Mouse (Mus musculus) CD4-positive helper T cell, adult 2 months (primary cell): ENCODE data around the gene Gm49361.
"Not testable (repeated sequence)": the region's sequence is repeated elsewhere in the genome, so short reads cannot be mapped to it uniquely, and the experiment has no call there.

ENCODE experiments used
- DNase-seq: peaks from one replicate; pipeline ENCODE4 v3.0.0-alpha.2; 2012; ENCODE audit warnings: low read depth, missing footprints, low spot score

Gm49361 gene

DNA sequence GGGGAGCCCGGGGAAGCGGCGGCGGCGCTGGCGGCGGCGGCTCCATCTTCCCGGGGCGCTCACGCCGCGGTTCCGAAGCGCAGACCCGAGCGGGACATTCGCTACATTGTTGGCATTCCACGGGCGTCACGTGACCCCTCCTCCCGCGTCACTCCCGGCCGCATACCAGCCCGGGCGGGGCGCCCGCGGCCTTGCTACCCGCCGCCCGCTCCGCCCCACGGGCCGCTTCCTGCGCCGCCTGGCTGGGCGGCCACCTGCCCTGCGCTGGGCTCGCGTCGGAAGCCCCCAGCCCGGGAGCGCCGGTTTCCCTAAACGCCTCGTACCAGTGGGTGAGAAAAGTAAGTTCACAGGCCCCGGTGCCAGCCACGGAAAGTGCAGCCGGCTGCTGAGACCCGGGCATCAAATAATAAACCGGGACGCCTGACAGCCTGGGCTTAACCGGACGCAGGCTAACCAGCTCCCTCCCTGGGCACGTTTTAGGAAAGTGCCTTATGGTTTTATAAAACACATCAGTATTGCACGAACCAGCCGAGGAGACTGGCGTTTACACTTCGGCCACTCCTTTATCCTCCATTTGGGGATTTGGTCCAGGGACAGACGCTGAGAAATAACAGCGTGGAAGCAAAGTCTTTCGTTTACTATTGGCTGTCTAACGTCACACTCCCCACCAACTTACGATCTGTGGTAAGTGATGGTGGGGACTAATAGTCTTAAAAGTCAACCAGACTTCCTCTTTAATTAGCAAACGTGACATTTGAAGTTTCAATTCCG, at the start of gene Gm49361:
Gene Gm49361, minus strand, starts transcription at position 103 of the 771 bp plus-strand sequence.
- peak; percentile 89 for DNase-seq

DNA sequence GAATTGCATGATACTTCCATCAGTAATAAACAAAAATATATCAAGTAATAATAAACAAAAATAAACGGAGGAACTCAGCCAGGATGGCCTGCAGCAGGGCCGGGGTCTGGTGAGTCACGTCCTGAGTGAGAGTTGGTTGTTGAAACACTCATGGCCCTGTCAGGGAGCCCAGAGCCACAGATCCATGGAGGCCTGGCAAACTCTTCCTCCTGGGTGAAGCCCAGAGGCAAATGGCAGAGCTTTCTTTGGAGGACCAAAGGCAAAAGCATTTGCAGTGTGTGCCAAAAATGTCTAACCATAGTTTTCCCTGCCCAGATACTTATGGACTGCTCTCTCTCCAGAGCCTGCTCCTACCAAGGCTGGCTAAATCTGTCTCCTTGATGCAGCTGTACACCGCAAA, 45.3 kb upstream of the Gm49361 start:
- DNase-seq = no peak

DNA sequence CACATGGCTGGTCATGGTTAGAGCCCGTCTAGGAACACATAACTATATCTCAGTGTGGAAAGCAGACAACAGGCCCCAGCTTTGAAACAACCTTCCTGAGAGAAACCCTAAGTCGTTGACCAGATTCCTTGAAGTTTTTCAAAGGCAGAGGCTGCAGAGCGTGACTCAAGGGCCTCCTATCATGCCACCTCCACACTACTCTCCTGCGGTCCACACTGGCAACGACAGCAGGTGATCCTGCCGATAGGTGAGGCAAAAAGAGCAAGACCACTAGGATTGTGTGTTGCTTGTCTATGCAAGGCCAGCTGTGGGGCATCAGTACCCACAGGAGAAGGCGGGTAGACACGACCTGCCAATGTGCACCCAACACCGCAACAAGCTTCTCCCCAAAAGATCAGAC, 43.9 kb upstream of the Gm49361 start:
- DNase-seq = no peak

DNA sequence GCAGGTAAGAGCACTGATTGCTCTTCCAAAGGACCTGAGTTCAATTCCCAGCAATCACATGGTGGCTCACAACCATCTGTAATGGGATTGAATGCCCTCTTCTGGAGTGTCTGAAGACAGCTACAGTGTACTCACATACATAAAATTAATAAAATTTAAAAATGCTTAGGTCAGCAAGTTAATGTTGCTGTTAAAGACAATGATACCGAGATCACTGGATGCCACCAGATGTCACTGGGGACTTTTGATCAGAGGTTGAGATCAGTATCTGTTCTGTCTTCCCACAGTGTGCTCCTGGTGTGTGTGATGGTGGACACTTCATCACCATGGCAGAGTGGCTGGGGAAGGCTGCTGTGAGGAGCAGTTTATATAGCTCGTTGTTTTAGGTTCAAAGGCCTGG, 43.4 kb upstream of the Gm49361 start:
- DNase-seq = no peak

DNA sequence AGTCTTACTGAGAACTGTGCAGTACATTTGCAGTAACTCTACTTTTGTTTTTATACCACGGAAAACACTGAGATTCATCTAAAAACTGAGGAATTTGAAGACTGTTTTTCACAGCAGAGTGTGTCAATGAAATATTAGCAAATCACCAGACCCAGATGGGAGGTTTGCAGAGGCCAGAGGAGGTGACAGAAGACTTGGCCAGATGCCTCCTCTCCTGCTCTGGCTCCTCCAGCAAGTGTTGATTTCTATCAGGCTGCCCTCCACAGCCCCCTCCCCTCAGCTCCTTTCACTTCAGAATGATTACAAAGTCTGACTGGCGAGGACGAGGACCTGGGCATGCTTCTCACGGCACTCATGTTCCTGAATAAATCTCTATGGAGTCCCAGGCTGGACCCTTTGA, 41.5 kb upstream of the Gm49361 start:
- DNase-seq = no peak

- DNase-seq = peak; percentile 67
Measured at GRCm38 (mm10) chr14:57772157-57772815, 26.4 kb upstream of the Gm49361 start.

- DNase-seq = peak; percentile 77
Measured at GRCm38 (mm10) chr14:57769102-57769501, 23.2 kb upstream of the Gm49361 start.

DNA sequence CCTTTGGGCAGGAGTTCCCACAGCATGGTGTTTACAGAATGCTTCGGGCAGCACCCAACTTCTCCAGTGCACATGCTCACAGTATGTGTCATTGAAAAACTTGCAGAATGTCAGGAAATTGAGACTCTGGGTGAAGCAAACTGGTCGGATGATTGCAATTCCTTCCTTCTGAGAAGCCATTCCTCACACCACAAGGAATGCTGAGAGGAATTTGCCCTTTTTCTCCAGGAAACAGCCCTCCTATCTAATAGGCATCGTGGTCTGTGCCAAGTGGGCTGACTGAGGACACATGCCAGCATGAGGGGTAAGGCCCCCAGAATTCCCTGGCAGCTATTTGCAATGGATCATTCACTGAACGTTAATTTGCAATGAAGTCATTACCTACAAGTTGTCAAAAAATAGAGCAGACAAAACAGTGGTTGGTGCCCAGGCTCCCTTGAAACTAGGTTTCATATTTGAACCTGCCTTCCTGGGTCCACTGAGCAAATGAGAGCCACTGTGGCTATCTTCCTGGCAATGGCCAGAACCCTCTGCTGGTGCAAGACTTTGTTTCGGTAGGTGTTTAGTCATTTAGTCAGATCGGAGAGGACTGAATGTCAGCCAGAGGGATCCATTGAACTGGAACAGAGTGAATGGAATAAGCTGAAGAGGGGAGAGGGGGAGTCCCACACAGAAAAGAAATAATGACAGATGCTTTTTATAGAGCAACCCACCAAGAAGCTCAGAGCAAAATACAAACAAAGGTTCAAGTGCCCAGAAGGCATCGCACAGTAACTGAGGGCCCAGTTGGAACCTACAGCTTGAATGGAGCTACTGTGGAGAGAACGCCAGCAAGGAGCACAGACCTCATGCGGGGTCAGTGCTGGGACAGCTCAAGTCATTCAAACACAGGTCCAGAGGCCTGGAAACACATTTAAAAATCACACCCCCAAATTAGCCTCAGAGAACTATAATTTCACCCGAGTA, 14.8 kb upstream of the Gm49361 start:
- no peak for DNase-seq

GRCm38 (mm10) chr14:57758237-57758636, 12.3 kb upstream of the Gm49361 start, which contains the start of gene Lats2:
TSS of gene Lats2 (minus strand) at chr14:57758388.
- no peak for DNase-seq

DNA sequence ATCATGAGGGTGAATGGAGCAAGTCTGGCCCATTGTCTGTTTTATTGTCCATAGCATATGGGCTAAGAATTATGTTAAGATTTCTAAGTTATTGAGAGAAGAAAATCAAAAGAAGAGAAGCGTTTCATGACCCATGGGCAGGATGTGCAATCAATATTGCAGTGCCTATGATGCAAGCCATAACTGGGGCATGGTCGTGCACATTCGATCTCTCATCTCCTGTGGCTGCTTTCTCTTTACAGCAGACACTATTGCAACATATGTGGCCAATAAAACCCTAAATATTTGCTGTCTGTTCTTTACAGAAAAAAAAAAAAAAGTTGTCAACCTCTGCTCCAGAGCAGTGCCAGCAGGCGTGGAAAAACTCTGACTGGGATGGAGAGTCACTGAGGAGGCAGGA, 10.2 kb upstream of the Gm49361 start:
- DNase-seq = no peak

- no peak for DNase-seq
Measured at GRCm38 (mm10) chr14:57755661-57756060, 9.8 kb upstream of the Gm49361 start.

DNA sequence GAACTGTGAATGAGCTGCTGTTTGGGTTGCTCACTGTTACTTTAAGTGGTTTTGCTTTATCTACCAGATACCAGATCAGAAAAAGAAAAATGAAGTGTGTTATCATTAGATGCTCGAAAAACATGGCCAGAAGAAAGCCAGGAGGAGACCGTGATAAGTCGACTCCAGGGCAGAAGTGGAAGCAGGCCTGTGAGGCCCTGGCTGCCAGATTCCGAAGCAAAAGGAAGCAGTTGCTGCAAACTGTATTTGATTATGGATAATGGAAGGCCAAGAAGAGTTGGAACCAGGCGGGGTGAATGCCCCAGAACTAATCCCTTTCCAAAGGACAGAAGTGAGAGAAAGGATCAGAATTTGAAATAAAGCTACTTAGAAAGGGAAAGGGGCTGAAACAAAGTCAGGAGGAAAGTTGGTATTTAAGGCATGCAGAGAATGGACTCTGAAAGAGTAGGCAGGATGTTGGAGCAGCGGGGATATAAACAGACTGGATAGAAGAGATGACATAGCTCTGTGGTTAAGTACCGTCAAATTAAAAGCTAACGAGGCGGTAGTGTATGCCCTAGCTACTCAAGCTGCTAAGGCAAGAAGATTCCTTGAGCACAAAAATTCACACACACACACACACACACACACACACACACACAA, 7.6 kb upstream of the Gm49361 start:
- no peak for DNase-seq

- DNase-seq = not testable (repeated sequence)
Measured at GRCm38 (mm10) chr14:57751006-57751405, 5.1 kb upstream of the Gm49361 start.

GRCm38 (mm10) chr14:57749501-57749900, 3.6 kb upstream of the Gm49361 start:
- no peak for DNase-seq

DNA sequence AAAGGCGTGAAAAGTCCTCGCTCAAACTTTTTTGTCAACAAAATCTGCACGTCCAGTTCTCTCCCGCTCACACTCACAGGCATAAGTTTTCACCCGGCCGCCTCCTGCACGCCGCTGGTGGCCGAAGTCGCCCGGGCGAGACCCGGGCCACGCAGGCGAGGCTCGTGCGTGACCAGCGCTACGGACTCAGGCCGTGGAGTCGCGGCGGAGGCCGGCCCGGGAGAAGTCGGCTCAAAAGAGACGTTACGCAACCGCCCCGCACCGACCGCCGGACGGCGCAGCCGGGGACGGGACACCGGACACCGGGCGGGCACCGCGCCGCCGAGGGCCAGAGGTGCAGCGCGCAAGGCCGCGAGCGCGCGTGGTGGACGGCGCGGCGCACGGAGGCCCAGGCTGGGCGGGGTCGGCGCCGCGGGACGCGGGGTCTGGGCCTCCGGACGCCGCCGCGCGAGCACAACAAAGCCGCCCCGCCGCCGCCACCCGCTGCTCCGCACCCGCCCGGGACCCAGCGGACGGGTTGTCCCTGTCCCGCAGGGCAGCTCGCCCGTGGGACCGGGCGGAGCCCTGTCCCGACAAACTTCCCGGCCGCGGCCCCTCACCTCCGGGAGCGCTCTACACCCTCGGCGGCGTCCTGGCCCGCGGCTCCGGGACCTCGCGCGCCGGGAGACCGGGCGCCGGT, 473 bp downstream of the Gm49361 start:
- DNase-seq = peak; percentile 21

DNA sequence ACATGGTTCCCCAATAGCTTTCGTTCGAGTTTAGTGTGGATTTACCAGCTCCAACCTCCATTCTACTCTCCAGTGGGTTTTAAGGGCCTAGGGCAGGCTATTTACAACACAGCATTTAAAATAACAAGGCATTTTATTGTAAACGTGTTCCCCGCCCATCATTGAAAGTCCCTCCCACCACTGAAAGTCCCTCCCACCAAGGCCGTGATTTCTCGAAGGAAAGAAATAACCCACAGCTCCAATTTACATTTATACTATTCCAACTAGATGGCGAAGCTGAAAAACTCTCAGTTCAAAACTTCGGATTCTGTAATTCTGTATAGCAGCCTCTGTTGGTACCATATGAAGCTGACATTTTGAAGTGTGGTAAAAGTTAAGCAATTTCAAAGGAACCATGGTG, 1.4 kb downstream of the Gm49361 start:
- peak; percentile 60 for DNase-seq

DNA sequence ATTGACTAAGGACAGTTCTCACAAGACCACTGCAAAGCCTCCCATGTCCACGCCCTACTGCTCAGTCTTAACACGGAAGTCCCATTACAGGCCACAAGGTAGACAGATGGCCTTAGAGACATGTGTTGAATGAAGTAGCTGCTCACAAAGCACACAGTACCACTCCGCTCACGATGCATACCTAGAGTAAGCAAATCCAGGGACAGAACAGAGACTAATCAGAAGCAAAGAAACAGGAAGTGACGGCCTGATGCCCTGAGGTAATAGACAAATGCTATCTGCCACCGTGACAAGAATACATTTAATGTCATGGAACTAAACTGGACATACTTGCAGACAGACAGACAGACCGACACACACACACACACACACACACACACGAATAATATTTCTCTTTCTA, 5.3 kb downstream of the Gm49361 start:
- no peak for DNase-seq

DNA sequence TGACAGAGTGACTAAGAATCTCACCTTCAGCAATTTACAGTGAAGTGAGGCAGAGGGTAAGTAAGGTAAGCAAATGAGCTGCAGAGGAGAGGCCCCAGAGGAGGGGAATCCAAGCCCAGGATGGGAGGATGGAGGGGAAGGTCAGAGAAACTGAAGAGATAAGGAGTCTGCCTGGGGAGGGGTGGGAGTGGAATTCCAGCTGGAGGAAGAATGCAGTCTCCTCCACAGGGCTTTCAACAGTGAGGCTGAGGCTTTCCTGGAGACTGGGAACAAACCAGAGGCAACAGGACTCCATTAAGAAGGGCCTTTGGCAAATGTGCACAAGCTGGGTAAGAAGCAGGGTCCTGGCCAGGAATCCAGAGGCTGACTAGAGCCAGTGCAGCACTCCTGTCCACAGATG, 8.8 kb downstream of the Gm49361 start:
- no peak for DNase-seq

GRCm38 (mm10) chr14:57736141-57736540, 9.8 kb downstream of the Gm49361 start:
- no peak for DNase-seq

- DNase-seq = no peak
Measured at GRCm38 (mm10) chr14:57732668-57733293, 13.1 kb downstream of the Gm49361 start.
